Mouse (Mus musculus) gonadal fat pad, adult 2 months (tissue): ENCODE measurements at regions not wholly inside any gene's neighbourhood (a gene's known extent, or its start where the extent isn't known, plus 50 kb on each side); places are given as distances from the start of the nearest gene placed in this dataset.

Experiments
- DNase-seq: peaks from one replicate; pipeline ENCODE4 v3.0.0-alpha.2; 2012; ENCODE audit warnings: low read depth

- DNase-seq, result no peak
Measured at GRCm38 (mm10) chr12:54577235-54577634, 79.1 kb downstream of the Sptssa start.

- no peak for DNase-seq
Measured at GRCm38 (mm10) chr12:54576821-54577220, 79.6 kb downstream of the Sptssa start.

GRCm38 (mm10) chr12:54572866-54573265, 83.5 kb downstream of the Sptssa start:
- DNase-seq, result no peak

GRCm38 (mm10) chr12:54568078-54568931, 88.1 kb downstream of the Sptssa start:
- no peak for DNase-seq

- DNase-seq, result no peak
Measured at GRCm38 (mm10) chr12:54567426-54567790, 89.0 kb downstream of the Sptssa start.

GRCm38 (mm10) chr12:54566532-54567425, 89.6 kb downstream of the Sptssa start:
- peak; percentile 45 for DNase-seq

- DNase-seq, result no peak
Measured at GRCm38 (mm10) chr12:54561981-54562380, 94.4 kb downstream of the Sptssa start.

GRCm38 (mm10) chr12:54558106-54558505, 98.3 kb downstream of the Sptssa start:
- DNase-seq, result no peak

- no peak for DNase-seq
Measured at GRCm38 (mm10) chr12:54549659-54550058, 106.7 kb downstream of the Sptssa start.

GRCm38 (mm10) chr12:54545821-54546608, 110.4 kb downstream of the Sptssa start:
- no peak for DNase-seq

GRCm38 (mm10) chr12:54538320-54538705, 118.1 kb downstream of the Sptssa start:
- no peak for DNase-seq

GRCm38 (mm10) chr12:54537690-54538319, 118.6 kb downstream of the Sptssa start:
- no peak for DNase-seq

- DNase-seq, result no peak
Measured at GRCm38 (mm10) chr12:54537022-54537421, 119.4 kb downstream of the Sptssa start.

- DNase-seq, result no peak
Measured at GRCm38 (mm10) chr12:54535556-54536516, 120.5 kb downstream of the Sptssa start.

- DNase-seq, result no peak
Measured at GRCm38 (mm10) chr12:54534910-54535309, 121.5 kb downstream of the Sptssa start.

- DNase-seq, result no peak
Measured at GRCm38 (mm10) chr12:54533134-54533533, 123.2 kb downstream of the Sptssa start.

GRCm38 (mm10) chr12:54532062-54532461, 124.3 kb downstream of the Sptssa start:
- no peak for DNase-seq

GRCm38 (mm10) chr12:54528046-54528445, 128.3 kb downstream of the Sptssa start:
- DNase-seq, result no peak

- no peak for DNase-seq
Measured at GRCm38 (mm10) chr12:54527577-54527976, 128.8 kb downstream of the Sptssa start.

GRCm38 (mm10) chr12:54520406-54520805, 136.0 kb downstream of the Sptssa start:
- DNase-seq, result no peak
